Mouse (Mus musculus): Measurements from ENCODE around the gene Dvl3. TPM values are rescaled to one million over a fixed set of nuclear protein-coding genes. Genes with fewer than 3 reads are reported as not detected.

Dvl3 gene
- total RNA-seq, 1 experiment from 2014 or later, result 5.5 TPM

- no peak for ATAC-seq (replicated peaks; ENCODE audit: insufficient number of reproducible peaks, low FRiP score, low TSS enrichment, poor library complexity, severe bottlenecking)
Observed at GRCm38 (mm10) chr16:20536081-20536665, 19.4 kb downstream of the Dvl3 start.

- no peak for ATAC-seq (replicated peaks; ENCODE audit: insufficient number of reproducible peaks, low FRiP score, low TSS enrichment, poor library complexity, severe bottlenecking)
Observed at GRCm38 (mm10) chr16:20537071-20537471, 20.3 kb downstream of the Dvl3 start.

GRCm38 (mm10) chr16:20537601-20538320 lies 21.0 kb downstream of the Dvl3 start:
- ATAC-seq (replicated peaks; ENCODE audit: insufficient number of reproducible peaks, low FRiP score, low TSS enrichment, poor library complexity, severe bottlenecking), result no peak

- ATAC-seq (replicated peaks; ENCODE audit: insufficient number of reproducible peaks, low FRiP score, low TSS enrichment, poor library complexity, severe bottlenecking), result no peak
Observed at GRCm38 (mm10) chr16:20539649-20540048, 22.9 kb downstream of the Dvl3 start.

GRCm38 (mm10) chr16:20540438-20540837 lies 23.7 kb downstream of the Dvl3 start:
- no peak for ATAC-seq (replicated peaks; ENCODE audit: insufficient number of reproducible peaks, low FRiP score, low TSS enrichment, poor library complexity, severe bottlenecking)

- no peak for ATAC-seq (replicated peaks; ENCODE audit: insufficient number of reproducible peaks, low FRiP score, low TSS enrichment, poor library complexity, severe bottlenecking)
Observed at GRCm38 (mm10) chr16:20545696-20546095, 28.9 kb downstream of the Dvl3 start.

GRCm38 (mm10) chr16:20547423-20547822 lies 30.6 kb downstream of the Dvl3 start:
- no peak for ATAC-seq (replicated peaks; ENCODE audit: insufficient number of reproducible peaks, low FRiP score, low TSS enrichment, poor library complexity, severe bottlenecking)

GRCm38 (mm10) chr16:20548096-20548948 lies 31.5 kb downstream of the Dvl3 start, which contains the start of gene Abcf3:
Abcf3 (plus strand) TSS chr16:20548577.
- ATAC-seq (replicated peaks; ENCODE audit: insufficient number of reproducible peaks, low FRiP score, low TSS enrichment, poor library complexity, severe bottlenecking), result peak; percentile 98

GRCm38 (mm10) chr16:20549161-20549560 lies 32.4 kb downstream of the Dvl3 start:
- no peak for ATAC-seq (replicated peaks; ENCODE audit: insufficient number of reproducible peaks, low FRiP score, low TSS enrichment, poor library complexity, severe bottlenecking)

- no peak for ATAC-seq (replicated peaks; ENCODE audit: insufficient number of reproducible peaks, low FRiP score, low TSS enrichment, poor library complexity, severe bottlenecking)
Observed at GRCm38 (mm10) chr16:20551691-20552090, 34.9 kb downstream of the Dvl3 start.

- ATAC-seq (replicated peaks; ENCODE audit: insufficient number of reproducible peaks, low FRiP score, low TSS enrichment, poor library complexity, severe bottlenecking), result no peak
Observed at GRCm38 (mm10) chr16:20552594-20552993, 35.8 kb downstream of the Dvl3 start.

GRCm38 (mm10) chr16:20555000-20555399 lies 38.2 kb downstream of the Dvl3 start:
- ATAC-seq (replicated peaks; ENCODE audit: insufficient number of reproducible peaks, low FRiP score, low TSS enrichment, poor library complexity, severe bottlenecking), result no peak

- ATAC-seq (replicated peaks; ENCODE audit: insufficient number of reproducible peaks, low FRiP score, low TSS enrichment, poor library complexity, severe bottlenecking), result no peak
Observed at GRCm38 (mm10) chr16:20557381-20557780, 40.6 kb downstream of the Dvl3 start.

GRCm38 (mm10) chr16:20565075-20565474 lies 48.3 kb downstream of the Dvl3 start:
- no peak for ATAC-seq (replicated peaks; ENCODE audit: insufficient number of reproducible peaks, low FRiP score, low TSS enrichment, poor library complexity, severe bottlenecking)

Other genes with a start within 250 kb of the Dvl3 start
- 124 to 272 TPM (median 203 TPM) in 3 replicates for gene Parl, start 214.6 kb upstream of the Dvl3 start, total RNA-seq (2017)
- 70.8 to 81.1 TPM (median 72.0 TPM) in 3 replicates for gene Cyp2ab1, start 191.6 kb upstream of the Dvl3 start, total RNA-seq (2017)
- 65.5 to 91.9 TPM (median 76.3 TPM) in 3 replicates for gene Abcc5, start 90.6 kb upstream of the Dvl3 start, total RNA-seq (2017)
- 41.2 to 57.3 TPM (median 43.4 TPM) in 3 replicates for gene Eif2b5, start 18.2 kb upstream of the Dvl3 start, total RNA-seq (2017)
- 128 to 192 TPM (median 148 TPM) in 3 replicates for gene Ap2m1, start 18.5 kb downstream of the Dvl3 start, total RNA-seq (2017)
- 56.4 to 86.6 TPM (median 76.3 TPM) in 3 replicates for gene Abcf3, start 31.6 kb downstream of the Dvl3 start, total RNA-seq (2017)
- gene Vwa5b2, start 72.5 kb downstream of the Dvl3 start, total RNA-seq (2017), result not detected in 3 replicates
- gene Eef1akmt4, start 94.6 kb downstream of the Dvl3 start, total RNA-seq (2017), result 2.4 to 3.1 TPM (median 2.5 TPM) in 3 replicates
- gene Gm49333, start 94.6 kb downstream of the Dvl3 start, total RNA-seq (2017), result not detected in 3 replicates
- gene Alg3, start 94.8 kb downstream of the Dvl3 start, total RNA-seq (2017), result 4.3 to 11.9 TPM (median 5.5 TPM) in 3 replicates
- 0.49 TPM in 1 of 3 replicates, not detected in the others for gene Camk2n2, start 104.3 kb downstream of the Dvl3 start, total RNA-seq (2017)
- not detected in 3 replicates for gene Ece2, start 112.8 kb downstream of the Dvl3 start, total RNA-seq (2017)
- 155 to 180 TPM (median 178 TPM) in 3 replicates for gene Psmd2, start 134.7 kb downstream of the Dvl3 start, total RNA-seq (2017)
- gene Eif4g1, start 151.3 kb downstream of the Dvl3 start, total RNA-seq (2017), result 140 to 207 TPM (median 147 TPM) in 3 replicates
- 1.8 to 5.8 TPM (median 3.5 TPM) in 3 replicates for gene Fam131a, start 176.3 kb downstream of the Dvl3 start, total RNA-seq (2017)
- 20.0 to 31.9 TPM (median 24.4 TPM) in 3 replicates for gene Polr2h, start 200.7 kb downstream of the Dvl3 start, total RNA-seq (2017)
- 0.68 TPM in 1 of 3 replicates, not detected in the others for gene Clcn2, start 200.8 kb downstream of the Dvl3 start, total RNA-seq (2017)
- gene Chrd, start 216.1 kb downstream of the Dvl3 start, total RNA-seq (2017), result not detected in 3 replicates
- gene Thpo, start 217.5 kb downstream of the Dvl3 start, total RNA-seq (2017), result not detected in 3 replicates